Mouse (Mus musculus) thymus, postnatal 10 days (tissue): ENCODE data around the gene Mbd3.

ENCODE experiments used
- DNase-seq, 2 experiments: peaks; one replicate each; pipeline ENCODE4 v3.0.0; 2021; ENCODE audit warnings: low spot score in 2 of 2

Mbd3 gene

DNA sequence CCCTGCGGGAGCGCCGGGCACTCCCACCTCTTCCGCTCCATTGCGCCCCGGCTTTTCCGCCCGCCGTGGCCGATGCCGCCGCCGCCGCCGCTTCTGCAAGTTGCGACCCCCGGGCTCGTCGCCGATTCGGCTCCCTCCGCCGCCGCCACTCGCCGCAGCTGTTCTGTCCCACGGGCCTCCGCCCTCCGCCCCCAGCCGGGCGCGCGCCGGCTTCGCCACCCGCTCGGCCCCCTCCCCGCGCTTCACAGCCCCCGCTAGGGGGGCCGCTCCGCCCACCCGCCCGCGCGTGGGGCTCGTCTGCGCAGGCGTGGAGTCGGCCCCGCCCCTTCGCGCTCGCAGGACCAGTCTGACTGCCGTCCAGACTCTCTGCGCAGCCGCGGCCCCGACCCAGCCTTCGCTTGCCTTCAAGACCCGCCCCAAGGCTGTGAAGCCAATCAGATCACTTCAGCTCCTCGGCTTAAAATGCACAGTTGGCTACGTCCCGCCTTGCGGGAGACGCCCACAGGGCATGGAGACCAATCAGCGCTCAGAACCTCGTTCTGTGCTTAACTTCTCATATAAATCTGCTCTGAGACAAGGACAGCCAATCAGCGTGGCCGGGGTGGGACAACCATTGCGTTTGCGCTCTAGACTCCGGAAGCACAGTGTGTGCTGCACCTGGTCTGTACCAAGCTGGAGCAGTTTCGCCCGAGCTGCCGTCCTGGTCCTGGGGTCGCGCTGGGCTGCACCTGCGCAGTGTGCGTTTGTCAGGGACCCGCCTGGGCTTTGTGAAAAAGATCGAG, at the start of gene Mbd3:
Gene Mbd3, minus strand, starts transcription at position 360 of the 782 bp plus-strand sequence.
- peak; percentile 99 to 100 for DNase-seq

DNA sequence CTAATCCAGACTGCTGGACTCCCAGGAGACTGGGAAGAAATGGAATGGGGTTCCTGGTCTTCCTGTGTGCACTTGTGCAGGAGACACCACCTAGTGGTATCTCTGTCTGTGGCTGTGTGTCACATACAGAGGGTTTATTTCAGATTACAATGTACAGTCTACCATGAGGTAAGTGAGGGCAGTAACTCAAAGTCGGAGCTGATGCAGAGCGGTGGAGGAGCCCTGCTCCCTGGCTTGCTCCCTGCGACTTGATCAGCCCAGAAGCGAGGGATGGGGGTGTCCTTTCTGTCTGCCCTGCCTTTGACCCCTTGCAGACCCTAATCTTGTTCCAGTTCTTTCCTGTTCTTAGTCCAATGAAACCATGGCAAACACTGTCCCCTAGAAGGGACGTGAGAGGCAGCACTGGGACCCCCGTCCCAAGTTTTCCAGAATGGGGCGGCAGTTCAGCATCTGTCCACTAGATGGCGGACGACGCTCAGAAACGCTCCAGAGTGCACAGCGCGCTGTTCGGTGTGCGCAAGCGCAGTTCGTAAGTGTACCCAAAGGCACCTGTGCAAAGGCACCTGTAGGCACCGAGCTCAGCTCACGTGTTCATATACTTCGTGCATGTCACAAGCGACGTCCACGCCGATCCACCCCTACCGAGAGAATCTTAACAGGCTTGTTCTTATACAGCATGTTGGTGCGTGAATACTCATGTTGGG, 46.7 kb upstream of the Mbd3 start:
- peak; percentile 71 to 83 for DNase-seq

DNA sequence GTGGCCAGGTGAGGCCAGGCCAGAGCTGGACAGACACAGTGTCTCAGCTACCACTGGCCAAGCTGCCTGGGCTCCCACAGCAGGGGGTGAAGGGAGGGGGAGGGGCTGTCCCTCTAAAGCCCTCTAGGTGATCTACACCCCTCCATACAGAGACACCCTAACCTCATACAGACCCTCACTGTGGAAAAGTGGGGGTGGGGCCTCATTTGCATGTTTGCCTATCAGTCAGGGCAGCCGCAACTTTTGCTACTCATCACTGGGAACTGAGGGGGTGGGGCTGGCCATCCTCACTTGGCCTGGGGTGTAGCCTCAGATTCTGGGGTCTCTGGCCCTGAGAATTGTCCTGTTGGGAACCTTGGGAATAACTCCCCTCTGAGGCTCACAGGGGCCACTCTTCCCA, 45.7 kb upstream of the Mbd3 start:
- DNase-seq: no peak

DNA sequence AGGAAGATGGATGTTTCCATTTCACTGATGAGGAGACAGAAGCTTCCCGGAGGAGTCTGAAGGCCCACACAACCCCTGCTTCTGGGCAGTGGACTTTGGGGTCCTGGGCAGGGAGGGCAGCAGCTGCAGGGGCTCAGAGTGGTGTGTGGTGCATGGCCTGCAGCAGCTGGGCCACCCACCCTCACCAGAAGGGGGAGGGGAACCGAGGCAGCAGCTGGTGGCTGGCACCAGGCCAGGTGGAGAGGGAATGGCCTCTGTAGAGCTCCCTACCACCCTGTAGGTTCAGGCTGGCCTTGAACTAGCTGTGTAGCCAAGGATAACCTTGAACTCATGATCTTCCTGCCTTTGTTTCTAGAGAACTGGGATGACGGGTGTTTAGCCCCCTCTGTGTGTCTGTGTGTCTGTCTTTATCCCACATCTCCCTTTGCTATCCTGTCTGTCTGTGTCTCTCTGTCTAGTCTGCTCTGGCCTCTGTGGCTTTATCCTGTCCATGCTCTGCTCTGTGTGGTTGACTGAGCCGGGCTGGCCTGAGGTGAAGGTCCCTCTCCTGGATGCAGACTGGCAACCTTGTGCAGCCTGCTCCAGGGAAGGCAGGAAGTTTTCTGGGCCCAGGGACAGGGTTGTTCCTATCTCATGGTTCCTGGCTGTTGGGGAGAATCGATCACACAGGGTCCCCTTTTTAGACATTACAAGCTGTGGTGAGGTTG, 45.1 kb upstream of the Mbd3 start:
- no peak for DNase-seq

DNA sequence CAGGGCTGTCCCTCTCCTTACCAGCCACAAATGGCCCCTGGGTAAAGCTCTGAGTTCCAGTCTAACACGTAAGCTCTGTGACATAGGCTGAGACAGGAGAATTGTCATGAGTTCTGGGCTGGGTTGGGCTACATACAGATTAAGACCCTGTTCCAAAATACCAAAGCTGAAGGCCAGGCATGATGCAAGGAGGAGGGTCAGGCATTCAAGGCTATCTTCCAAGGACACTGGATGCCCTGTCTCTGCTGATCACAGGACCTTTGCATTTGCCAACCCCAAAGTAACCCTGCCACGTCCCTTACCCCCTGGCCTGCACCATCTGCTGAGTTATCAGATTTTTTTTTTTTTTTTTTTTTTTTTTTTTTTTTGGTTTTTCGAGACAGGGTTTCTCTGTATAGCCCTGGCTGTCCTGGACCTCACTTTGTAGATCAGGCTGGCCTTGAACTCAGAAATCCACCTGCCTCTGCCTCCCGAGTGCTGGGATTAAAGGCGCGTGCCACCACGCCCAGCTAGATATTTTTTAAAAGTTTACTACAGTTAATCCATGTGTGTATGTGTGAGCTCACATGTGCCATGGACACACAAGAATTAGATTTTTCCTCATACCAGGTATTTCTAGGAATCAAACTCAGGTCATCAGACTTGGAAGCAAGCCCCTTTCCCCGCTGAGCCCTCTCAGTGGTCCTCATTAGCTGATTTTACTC, 44.4 kb upstream of the Mbd3 start:
- DNase-seq: no peak

DNA sequence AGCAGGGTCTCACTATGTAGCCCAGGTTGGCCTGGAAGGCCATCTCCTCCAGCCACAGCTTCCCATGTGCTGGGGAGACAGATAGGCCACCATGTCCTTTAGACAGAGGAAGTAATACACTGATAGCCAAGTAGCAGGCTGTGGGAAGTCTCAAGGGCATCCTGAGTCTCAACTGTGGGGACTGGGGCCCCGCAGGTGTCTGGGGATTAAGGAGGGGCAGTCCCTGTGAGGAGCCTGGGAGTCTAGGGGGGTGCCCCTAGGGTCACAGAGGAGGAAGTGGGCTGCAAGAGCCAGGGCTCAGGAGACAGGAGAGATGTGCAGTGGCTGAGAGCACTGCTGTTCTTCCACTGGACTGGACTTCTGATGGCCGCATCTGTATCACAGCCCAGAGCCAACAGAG, 43.6 kb upstream of the Mbd3 start:
- no peak for DNase-seq

DNA sequence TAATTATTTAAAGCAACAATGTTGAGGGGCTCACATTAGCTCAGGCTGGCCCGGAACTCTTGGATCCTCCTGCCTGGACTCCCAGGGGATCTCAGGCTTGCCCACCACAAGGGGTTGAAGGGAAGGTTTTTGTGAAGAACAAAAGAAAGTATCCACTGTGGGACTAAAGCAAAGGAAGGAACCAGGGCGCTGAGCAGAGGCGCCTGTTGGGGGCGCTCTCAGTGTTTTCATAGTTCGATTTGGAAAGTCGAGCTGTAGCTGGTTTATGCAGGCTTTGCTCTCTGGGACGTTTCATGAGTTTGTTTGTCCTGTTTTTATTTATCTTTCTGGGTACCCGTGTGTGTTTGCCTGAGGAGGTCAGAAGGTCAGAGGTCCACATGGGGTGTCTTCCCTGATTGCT, 42.2 kb upstream of the Mbd3 start:
- DNase-seq: no peak

DNA sequence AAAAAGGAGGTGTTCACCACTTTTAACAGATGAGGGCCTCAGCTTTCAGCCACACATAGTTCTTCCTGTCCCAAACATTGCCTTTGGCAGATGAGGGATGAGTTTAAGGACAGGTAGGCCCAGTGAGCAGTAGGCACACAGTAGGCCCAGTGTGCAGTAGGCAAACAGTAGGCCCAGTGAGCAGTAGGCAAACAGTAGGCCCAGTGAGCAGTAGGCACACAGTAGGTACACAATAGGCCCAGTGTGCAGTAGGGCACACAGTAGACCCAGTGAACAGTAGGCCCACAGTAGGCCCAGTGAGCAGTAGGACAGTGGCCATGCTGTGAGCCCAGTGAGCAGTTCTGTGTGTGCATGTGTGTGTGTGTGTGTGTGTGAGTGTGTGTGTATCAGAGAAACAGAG, 40.7 kb upstream of the Mbd3 start:
- no peak for DNase-seq

DNA sequence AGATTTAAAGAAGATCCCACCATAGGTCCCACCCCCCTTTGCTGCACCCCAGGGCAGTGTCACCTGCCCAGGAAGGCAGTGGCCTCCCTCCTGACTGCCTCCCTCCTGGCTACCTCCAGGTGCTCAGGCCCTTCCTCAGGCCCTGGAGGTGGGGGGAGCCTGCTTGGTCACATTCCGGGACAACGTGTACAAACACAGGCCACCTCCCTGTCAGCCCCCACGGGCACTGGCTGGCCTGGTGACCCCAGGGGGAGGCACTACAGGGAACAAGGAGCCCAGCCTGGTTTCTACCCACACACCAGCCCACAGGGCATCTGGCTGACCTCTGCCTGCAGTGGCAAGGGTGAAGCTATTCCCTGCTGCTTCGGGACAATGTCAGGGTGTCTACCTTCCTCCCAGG, 38.6 kb upstream of the Mbd3 start:
- no peak for DNase-seq

DNA sequence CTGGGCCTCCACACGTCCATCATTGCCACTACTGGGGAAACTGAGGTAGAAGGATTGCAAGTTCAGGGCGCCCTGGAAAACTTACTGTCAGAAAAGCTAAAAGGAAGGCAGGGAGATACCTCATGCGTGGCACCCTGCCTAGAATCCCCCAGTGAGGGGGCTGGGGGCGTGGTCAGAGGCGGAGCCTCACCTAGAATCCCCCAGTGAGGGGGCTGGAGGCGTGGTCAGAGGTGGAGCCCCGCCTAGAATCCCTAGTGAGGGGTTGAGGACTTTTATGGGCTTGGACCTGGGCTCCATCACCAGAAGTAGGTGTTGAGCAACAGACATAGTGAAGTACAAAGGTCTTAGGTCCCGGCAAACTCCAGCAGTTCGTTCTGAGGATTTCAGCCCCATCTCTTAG, 36.9 kb upstream of the Mbd3 start:
- DNase-seq: peak; percentile 28 to 40

DNA sequence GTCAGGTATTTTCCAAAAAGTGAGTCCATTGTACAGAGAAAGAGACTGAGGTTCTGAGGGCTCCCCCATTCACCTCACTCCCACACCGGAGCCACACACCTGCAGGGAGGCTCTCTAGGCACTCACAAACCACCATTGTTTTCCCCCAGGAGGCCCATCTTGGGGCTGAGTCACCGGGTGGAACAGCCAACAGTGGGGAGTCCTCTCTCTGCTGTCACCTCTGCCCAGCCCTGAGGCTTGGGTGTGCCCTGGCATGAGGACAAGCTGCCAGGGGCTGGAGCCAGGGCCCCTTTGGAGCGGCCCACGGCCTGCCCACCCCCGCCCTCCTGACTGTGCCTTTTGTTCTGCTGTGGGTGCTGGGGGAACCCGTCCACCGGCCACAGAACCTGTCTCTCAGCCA, 36.4 kb upstream of the Mbd3 start:
- no peak for DNase-seq

DNA sequence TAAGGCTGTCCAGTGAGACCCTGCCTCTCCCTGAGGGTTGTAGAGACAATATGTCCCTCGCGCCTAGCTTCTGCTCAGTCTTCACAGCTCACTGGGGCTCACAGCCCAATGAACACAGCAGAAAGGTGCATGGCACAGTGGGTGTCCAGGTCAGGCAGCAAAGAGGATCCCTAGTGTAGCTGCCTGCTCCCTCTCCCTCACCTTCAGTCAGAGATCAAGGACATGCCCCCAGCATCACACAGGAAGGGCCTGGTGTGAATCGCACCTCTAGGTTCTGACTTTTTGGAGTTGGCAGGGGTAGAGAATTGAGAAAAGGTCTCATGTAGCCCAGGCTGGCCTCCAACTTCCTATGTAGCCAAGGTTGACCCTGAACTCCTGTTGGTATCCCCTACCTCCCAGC, 35.5 kb upstream of the Mbd3 start:
- DNase-seq: peak in 1 of 2 experiments; percentile 20

DNA sequence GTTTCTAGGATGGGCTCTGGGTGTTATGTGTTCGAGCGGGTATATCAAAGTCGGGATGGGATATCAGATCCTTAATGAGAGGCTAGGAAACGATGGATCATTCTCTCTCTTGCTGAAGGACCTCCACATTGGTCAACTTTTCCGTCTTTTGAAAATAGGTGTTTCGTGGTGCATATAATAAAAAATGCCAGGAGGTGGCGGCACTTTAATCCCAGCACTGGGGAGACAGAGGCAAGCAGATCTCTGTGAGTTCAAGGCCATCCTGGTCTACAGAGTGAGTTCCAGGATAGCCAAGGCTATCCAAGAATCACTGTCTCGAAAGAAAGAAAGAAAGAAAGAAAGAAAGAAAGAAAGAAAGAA, 34.9 kb upstream of the Mbd3 start:
- DNase-seq: no peak

DNA sequence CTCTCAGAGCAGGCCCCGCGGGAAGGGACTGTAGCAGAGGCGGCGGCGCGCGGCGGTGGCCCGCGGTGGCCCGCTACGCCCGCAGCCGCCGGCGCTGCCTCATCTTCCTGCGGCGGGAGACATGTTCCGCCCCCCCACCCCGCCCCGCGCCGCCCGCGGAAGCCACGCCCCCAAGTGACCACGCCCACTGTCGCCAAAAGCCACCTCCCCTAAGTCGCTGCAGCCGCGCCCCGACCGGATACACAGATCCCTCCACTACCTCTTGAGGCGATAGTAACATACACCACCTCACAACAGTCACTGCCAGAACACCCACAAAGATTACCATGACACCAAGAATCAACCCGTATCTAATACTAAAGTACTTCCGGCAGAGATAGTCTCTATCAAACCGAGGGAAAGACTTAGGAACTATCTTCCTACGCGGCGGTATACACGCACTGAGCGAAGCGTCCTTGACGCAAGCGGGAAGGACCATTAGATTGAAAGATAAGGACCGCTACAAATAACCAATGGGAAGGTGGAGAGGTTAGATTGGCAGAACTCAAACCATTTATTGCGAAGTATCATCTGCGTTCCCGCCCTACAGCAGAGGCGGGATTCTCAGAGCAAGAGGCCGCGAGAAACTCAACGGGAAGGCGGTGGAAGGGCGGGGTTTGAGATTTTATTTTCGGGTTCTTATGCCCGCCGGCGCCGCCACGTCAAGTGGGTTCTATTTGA, 34.3 kb upstream of the Mbd3 start, which contains the start of gene Tcf3:
Gene Tcf3, minus strand, starts transcription at position 135 of the 720 bp plus-strand sequence.
- peak; percentile 91 to 98 for DNase-seq

DNA sequence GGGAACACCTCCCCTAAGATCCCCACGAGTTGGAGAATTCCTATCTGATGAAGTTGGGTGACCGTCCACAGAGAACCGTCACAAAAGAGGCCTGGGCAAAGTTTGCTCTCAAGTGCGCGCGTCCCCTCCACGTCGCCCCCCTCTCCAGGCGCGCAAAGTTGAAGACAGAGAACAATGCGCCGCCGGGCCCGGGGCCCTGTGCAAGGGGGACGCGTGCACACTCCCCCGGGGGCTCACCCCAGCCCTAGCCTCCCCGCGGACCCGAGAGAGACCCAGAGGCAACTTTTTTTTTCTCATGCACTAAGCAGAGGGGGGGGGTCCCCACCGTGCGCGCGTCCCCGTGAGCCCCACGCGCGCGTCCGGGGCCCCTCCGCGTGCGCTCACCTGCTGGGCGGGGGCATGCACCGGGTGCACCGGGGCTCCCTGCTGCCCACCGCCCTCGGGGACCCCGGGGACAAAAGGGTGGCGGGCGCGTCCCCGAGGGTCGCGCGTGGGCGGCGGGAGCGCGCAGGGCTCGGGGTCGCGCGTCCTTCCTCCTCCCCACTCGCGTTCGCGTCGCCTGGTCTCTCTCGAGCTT, 33.7 kb upstream of the Mbd3 start:
- DNase-seq: peak; percentile 64 to 66

DNA sequence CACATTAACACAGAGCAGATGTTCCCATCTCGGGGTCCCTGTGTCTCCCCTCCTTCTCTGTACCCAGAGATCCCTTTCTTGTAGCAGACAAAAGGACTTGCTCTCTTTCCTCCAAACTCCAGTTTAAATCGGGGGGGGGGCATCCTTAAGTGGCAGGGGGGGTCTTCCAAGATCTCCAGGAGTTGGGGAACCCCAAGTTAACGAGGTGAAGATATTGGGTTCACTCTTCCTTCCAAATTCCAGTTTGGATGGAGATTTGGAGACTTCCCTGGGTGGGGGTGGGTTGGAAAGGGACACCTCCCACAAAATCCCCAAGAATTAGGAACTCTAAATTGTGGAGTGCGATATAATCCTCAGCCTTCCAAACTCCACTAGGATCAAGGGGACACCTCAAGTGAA, 33.0 kb upstream of the Mbd3 start:
- DNase-seq: no peak

DNA sequence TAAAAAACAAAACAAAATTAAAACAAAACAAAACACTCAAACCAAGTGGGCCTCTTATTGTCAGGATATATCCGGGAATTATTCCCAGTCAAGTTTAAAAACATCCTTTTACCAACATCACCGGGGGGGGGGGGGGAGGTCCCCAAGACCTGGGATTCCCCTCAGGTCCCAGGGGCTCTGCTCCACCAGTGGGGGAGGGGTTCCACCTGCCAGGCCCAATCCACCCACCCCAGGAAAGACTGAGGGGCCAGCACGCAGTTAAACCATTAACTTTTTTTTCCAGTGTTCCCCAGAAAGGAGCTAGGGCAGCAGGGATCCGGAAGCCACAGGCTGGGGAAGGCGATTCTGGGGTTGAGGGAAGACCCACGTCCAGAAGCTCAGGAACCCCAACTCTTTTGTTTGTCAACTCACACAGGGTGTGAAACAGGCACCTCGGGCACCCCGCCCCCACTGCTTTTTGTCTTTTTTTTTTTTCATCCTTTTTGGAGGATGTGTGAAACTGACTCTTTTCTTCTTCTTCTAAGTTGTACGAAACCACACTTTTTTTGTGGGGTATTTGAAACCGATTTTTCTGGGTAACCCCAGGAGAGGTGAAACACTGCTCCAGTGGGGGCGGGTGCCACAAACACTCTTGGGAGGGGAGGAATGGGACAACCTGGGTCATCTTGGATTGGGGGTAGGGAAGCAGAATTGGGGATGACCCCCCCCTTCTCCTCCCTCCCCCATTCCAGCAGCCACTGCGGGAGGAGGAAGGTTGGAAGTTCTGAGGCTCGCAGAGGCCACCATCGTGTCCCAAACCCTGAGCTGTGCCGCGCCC, 32.4 kb upstream of the Mbd3 start:
- peak; percentile 44 to 49 for DNase-seq

DNA sequence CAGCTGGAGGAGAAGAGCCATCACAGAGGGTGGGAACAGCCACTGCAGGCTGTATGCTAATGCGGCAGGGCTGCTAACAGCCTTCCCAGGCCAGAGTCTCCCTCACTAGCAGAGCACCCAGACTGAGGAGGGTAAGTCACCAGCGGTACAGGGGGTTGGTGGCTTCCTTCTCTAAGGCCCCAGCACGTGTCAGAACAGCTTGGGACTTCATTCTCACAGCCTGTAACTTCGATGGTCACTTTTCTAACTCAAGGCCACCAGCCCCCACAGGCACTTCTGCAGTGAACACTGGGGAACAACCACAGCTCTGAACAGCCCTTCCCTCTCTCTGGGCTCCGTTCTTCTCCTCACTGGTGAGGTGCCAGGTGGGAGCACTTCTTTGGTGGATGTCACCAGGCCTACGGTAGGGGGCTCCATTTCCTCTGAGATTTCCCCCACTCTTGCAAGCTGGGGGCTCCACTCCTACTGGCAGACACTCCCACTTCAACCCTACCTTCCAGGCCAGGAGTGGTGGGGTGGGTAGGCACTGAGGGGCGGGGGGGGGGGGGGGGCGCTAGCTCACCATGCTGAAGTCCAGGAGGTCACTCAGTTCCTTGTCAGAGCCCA, 31.1 kb upstream of the Mbd3 start:
- DNase-seq: peak in 1 of 2 experiments; percentile 50

DNA sequence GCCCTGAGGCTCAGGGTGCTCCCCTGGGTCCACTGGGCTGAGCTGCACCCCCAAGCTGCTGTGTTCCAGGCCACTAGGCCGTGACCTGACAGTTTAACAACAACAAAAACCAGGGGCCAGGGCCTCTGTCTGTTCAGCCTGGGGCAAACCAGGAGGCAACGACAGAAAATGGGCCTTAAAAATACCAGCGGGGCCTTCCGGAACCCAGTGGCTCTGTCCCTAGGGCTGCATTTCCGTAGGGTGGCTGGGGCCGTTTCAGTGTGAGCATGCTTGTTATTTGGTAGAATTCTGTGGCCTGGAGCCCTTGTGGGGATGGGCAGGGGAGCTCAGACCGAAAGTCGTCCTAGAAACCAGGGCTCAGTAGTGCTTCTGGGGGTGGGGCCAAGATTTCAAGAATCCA, 30.4 kb upstream of the Mbd3 start:
- DNase-seq: no peak

DNA sequence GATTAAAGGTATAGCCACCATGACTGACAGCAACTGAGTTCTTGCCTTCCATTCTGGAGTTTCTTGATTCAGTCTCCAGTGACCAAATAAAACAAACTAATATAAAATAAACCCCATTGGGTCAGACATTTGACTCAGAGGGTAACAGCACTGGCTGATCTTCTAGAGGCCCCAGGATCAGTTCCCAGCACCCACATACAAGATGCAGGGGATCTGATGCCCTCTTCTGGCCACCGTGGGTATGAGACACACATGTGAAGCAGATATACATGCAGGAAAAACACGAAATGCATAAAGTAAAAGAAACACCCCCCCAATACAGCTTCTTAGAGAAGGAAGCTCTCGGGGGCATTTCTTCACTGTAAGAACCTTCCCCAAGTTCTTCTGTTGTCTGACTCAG, 25.7 kb upstream of the Mbd3 start:
- no peak for DNase-seq
